Mouse (Mus musculus) left cerebral cortex, adult 8-10 months (tissue): ENCODE data around the gene Cald1. TPM values are rescaled to one million over a fixed set of nuclear protein-coding genes. Genes with fewer than 3 reads are reported as not detected.

ENCODE experiments used
- DNase-seq, 2 experiments: peaks; one replicate each; pipeline ENCODE4 v3.0.0; 2022; ENCODE audit warnings: low spot score in 2 of 2
- total RNA-seq, 4 experiments: library from RNA; stranded (reverse); gene quantifications; 2 replicates each; pipeline ENCODE4 v1.2.4; 2022

Cald1 gene
- total RNA-seq, 4 experiments from 2014 or later: 18.9 to 22.6 (median 20.5) TPM

DNA sequence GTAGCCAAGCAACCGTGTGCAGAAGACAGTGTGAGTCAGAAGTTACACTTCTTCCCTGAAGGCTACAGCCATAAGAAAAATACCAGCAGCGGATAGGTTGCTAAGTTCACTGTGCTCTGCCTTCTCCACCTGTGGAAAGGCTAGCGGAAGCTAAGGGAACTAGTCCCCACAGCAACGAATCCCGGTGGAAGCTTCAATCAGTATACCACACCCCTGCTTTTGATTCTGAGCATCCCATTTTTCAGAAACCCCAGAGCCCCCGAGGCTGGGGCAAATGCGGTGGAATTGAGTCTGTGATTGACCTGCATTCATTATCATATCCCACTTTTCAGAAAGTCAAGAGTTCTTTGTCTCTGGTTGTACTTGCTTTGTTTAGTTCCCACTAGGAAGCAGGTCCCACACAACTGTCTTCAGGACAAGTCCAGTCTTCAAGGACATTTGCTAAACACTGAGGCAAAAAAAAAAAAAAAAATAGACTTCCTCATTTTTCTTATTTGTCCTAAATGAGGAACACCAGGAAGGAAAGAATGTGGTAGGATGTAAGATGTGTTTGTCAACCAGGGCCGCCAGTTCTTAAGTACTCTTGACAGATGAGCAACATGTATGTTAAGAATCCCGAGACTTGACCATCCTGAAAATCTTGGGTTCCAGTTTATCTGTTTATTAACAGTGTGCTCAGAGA, 118.0 kb downstream of the Cald1 start:
- DNase-seq: no peak

DNA sequence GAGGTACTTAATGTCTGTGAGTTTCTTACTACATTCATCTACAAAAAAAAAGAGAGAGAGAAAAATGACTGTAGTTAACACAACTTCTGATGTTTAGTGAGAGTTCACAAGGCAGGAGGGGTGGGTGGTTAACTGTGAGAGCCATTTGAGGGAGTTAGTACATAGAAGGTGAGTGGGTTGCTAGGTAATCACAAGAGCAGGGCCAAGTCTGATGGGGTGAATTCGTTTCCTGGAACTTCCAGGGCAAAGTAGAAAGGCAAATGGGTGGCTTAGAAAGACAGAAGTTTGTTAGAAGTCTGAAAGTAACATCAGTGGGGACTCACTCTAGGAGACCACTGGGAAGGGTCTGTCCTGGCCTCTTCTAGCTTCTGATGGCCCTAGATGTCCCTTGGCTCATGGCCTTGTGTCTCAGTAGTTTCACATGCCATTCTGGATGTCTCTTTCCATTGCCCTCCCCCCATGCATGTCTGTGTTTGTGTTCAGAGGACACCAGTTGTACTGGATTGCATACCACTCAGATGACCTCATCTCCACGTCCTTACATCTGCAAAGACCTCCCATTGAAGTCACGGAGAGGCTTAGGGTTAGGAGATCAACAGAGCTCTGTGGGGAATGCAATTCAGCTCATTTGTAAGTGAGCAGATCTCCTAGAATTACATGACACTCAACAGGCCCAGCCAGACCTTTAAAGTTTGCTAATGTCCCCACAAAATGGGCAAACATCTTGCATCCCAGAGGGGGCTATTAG, 118.8 kb downstream of the Cald1 start:
- no peak for DNase-seq

DNA sequence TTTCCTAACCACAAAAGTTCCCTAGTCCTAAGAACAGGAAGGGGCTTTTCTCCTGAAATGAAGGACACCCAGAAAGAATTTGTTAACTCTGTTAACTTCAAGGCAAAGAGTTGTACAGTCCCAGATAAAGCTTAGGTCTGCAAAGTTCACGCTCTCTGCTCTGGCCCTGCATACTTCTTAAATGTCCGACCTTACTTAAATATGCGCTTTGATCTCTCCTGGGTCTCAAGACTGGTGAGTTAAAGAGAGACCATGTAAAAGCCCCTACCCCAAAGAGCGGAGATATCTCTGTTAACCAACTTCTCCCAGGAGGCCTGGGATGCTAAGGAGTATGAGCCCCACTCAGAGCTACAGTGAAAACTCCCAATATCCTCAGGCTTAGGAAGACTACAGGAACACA, 119.4 kb downstream of the Cald1 start:
- DNase-seq: no peak

- DNase-seq: no peak
These were observed 120.9 kb downstream of the Cald1 start for GRCm38 (mm10) chr6:34719141-34719680.

DNA sequence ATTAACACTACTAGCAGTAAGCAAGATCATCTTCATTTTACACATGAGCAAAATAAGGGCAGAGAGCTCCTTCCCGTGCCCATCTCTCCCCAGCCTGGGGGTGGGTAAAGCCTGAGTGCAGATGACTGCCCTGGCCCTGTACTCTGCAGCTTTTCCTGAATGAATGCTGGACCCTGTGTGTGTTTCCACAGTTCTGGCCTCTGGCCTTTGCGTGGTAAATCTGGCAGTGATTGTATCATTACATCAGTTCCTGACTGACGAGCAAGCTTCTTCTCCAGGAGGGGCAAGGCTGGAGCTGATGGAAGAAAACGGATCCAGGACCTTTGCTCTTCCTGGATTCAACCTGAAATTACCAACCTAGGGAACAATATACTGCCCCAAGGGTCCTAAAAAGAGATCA, 122.1 kb downstream of the Cald1 start:
- no peak for DNase-seq

DNA sequence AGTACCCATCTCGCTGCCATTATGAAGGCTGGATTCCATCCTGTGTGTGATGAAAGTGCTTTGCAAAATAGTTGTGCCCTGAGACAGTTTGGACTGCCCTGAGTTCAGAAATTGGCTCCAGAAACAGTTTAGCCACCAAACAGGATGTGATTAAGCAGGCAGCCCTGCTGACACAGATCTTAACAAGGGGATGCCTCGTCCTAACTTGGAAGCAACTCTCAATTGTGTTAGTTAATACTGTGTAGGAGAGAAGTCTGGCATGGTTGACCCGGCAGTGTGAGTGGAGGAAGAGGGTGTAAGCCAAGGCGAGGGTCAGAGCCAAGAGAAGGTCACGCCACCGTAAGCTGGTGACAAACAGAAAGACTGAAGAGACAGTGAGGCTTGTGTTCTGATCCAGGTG, 123.4 kb downstream of the Cald1 start:
- no peak for DNase-seq

GRCm38 (mm10) chr6:34722660-34723059, 124.4 kb downstream of the Cald1 start:
- DNase-seq: no peak

GRCm38 (mm10) chr6:34723250-34723904, 125.1 kb downstream of the Cald1 start:
- DNase-seq: no peak

DNA sequence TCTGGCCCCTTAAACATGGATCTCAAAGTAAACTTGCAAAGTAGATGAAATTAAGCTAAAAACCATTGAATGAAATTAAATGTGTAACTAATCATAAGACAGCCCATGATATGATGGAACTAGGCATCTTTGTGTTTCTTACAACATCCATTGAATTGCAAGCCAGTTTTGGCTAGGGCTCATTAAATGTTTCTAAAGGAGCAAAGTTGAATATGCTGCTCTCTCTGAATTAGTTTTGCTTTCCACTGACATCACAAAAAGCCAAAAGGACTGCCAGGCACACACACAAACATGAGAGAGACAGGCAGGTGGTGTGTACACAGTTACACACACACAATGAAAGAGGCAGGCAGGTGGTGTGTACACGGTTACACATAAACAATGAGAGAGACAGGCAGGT, 127.4 kb downstream of the Cald1 start:
- DNase-seq: no peak

DNA sequence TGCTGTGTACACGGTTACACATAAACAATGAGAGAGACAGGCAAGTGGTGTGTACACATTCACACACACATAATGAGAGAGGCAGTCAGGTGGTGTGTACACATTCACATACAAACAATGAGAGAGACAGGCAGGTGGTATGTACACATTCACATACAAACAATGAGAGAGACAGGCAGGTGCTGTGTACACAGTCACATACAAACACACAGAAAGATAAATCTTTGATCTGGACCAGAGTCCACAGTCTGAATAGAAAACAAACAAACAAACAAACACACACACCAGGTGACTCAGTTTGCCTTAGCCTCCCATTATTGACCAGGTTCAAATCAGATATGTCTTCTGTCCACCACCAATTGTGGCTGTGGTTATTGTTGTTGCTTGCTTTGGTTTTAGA, 127.8 kb downstream of the Cald1 start:
- no peak for DNase-seq

GRCm38 (mm10) chr6:34727316-34727983, 129.2 kb downstream of the Cald1 start:
- DNase-seq: no peak

GRCm38 (mm10) chr6:34729449-34730151, 131.3 kb downstream of the Cald1 start:
- no peak for DNase-seq

DNA sequence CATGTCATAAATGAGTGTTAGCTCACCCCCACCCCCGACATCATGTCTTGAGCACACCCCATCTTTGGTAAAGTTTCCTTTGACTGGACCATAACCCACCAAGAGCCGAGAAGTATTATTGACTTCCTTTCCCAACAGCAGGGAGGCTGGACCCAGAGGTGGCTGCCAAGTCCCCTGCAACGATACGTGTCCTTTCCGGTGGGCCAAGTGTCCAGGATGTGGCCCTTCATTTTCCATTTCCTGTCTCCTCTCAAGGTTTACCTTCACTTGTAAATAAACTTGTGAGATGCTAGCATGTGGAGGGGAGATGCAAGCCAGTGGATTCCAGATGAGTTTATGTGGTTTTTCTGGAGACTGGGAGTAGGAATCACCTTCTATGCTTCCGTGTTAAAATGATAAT, 132.7 kb downstream of the Cald1 start:
- DNase-seq: no peak

DNA sequence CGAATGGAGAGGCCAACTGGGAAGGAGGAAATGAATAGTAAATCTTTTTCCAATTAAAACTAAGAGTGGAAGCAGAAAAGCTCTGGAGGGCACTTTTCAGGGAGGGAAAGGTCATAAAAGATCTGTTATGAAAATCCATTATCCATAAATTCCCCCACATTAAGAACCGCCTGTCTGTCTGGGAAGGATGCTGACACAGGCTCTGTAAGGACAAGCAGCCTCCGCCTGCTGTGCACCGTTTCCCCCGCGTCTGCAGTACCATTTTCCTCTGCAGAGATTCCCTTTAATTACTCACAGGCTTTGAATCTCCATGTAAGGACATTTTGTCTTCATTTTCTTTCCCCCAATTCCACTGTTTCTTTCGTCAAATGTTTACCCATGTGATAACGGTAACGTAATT, 133.2 kb downstream of the Cald1 start:
- DNase-seq: no peak

DNA sequence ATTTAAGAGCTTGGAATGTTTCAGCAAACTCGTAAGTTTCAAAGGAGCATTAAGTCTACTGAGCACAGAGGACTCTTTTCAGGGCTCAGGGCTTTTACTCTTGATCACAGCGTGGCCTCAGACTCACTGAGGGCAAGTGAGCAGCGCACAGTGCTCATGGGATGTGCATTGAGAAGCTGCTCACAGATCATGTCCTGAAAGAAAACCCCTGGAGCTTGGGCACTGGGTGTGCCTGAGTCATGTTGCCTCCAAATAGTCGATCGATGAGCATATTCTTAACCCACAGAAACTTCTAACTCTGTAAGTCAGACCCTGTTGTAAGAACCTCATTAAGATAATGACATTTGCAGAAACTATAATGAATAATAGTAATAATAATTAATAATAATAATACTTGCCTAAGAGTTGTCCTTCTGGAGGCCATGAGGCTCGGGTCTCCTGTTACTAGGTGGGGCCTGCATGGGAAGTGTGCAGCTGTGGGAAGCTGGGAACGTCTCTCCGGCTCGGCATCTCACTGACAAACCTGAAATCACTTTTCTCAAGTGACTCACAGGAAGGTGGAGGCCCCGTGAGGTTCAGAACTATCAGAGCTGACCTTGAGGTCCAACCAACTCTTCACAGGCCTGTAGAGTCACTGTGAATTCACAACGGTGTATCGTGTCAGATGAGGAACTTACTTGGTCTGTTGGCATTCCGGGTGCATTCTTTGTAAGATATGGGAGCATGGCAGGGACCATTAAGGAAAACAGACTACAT, 136.8 kb downstream of the Cald1 start:
- no peak for DNase-seq

- DNase-seq: no peak
These were observed 138.6 kb downstream of the Cald1 start for GRCm38 (mm10) chr6:34736934-34737333.

- no peak for DNase-seq
These were observed 145.6 kb downstream of the Cald1 start for GRCm38 (mm10) chr6:34743946-34744345.

- no peak for DNase-seq
These were observed 149.5 kb downstream of the Cald1 start for GRCm38 (mm10) chr6:34747846-34748245.

- DNase-seq: no peak
These were observed 150.3 kb downstream of the Cald1 start for GRCm38 (mm10) chr6:34748566-34748965.

DNA sequence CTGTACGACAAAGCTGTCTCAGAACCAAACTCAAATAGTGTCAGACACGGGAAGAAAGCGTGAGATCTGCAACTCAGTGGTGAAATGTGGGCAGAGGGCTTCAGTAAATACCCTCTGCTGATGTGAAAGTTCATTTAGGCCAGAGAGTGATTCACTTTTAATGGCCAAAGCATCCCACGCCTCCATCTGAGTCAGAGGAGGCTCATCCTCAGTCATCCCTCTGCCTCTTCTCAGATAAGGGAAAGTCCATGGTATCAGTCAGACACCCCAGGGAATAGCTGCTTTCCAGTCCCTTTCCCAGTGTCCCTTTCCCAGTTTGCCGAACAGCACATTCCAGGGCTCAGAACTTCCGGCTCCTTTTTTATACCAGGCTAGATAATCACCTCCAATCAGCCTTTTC, 151.2 kb downstream of the Cald1 start:
- no peak for DNase-seq
